Mouse (Mus musculus) megakaryocyte progenitor cell, adult 5-6 weeks (primary cell): ENCODE measurements at regions not wholly inside any gene's neighbourhood (a gene's known extent, or its start where the extent isn't known, plus 50 kb on each side); places are given as distances from the start of the nearest gene placed in this dataset.

ENCODE experiments used
- ATAC-seq: replicated peaks from 2 replicates; pipeline ENCODE4 v1.8.0; 2016; ENCODE audit warnings: mild to moderate bottlenecking, moderate TSS enrichment, inconsistent platforms; ENCODE audit not compliant: poor library complexity

- ATAC-seq = no peak
Measured at GRCm38 (mm10) chr10:95725349-95725748, 52.1 kb upstream of the Anapc15-ps start.
